Mouse (Mus musculus) cerebellum, adult (tissue): Measurements from ENCODE around the gene Sva.

Source experiments
- ATAC-seq: cut with Nextera tagmentation; 2 replicates; pipeline ENCODE4 v1.9.2; 2017; ENCODE audit warnings: mild to moderate bottlenecking, moderate library complexity, mixed read lengths; ENCODE audit not compliant: insufficient number of reproducible peaks, low FRiP score, low TSS enrichment

Gene Sva

GRCm38 (mm10) chr6:42038094-42038493 is at the start of gene Sva:
Gene Sva, plus strand, starts transcription at chr6:42038394.
- ATAC-seq, result no peak
